Mouse (Mus musculus): ENCODE measurements at regions not wholly inside any gene's neighbourhood (a gene's known extent, or its start where the extent isn't known, plus 50 kb on each side); places are given as distances from the start of the nearest gene placed in this dataset.

DNA sequence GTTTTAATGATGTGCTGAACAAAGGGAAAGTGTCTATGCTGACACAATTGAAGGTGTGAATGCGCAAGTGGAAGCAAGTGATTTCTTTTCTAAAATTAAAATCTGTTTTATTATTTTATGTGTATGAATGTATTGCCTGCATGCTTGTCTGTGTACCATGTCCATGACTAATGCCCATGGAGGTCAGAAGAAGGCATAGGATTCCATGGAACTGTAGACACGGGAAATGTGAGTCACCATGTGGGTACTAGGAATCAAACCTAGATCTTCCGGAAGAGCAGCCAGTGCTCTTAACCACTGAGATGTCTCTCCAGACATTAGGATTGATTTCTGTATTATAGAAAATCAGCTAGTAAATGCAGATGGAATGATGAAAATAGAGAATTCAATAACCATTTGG is 134.9 kb upstream of the Pgrmc2 start:
- TF ChIP-seq CTCF (IDR thresholded peaks at IDR 0.05; ENCODE audit: low read depth, low read length) (no peak), GATA1 (IDR thresholded peaks at IDR 0.05; ENCODE audit: borderline replicate concordance, low read length) (no peak), TAL1 (conservative IDR thresholded peaks at IDR 0.05; ENCODE audit: low read depth, low read length) (no peak)
